Mouse (Mus musculus) heart, postnatal 0 days (tissue): ENCODE measurements around the gene Umodl1.

Source experiments
- CTCF ChIP-seq: IDR thresholded peaks from 2 replicates; pipeline ENCODE4 v1.5.1; 2016; ENCODE audit warnings: antibody characterized with exemption, control low read depth, low read depth
- EP300 ChIP-seq: IDR thresholded peaks from 2 replicates; pipeline ENCODE4 v1.6.1; 2016; ENCODE audit warnings: antibody characterized with exemption, low read depth

GRCm38 (mm10) chr17:31000897-31001296 lies 46.5 kb downstream of the Umodl1 start:
- TF ChIP-seq CTCF (no peak), EP300 (no peak)
